Mouse (Mus musculus) brain, embryonic 14.5 days (tissue): ENCODE data around the gene Tomm40l.

Experiments
- CTCF ChIP-seq: fragments of 200-500 bp; IDR thresholded peaks from 2 replicates; pipeline ENCODE4 v1.5.1; 2012; ENCODE audit warnings: inconsistent platforms, mild to moderate bottlenecking, moderate library complexity, borderline replicate concordance; ENCODE audit not compliant: insufficient read depth, insufficient read length; ENCODE audit errors: extremely low read depth
- POLR2A ChIP-seq: fragments of 200-500 bp; IDR thresholded peaks from 2 replicates; pipeline ENCODE4 v1.6.1; 2012; ENCODE audit warnings: mild to moderate bottlenecking, inconsistent platforms, borderline replicate concordance; ENCODE audit not compliant: poor library complexity, insufficient read depth, insufficient read length, severe bottlenecking; ENCODE audit errors: extremely low read depth

DNA sequence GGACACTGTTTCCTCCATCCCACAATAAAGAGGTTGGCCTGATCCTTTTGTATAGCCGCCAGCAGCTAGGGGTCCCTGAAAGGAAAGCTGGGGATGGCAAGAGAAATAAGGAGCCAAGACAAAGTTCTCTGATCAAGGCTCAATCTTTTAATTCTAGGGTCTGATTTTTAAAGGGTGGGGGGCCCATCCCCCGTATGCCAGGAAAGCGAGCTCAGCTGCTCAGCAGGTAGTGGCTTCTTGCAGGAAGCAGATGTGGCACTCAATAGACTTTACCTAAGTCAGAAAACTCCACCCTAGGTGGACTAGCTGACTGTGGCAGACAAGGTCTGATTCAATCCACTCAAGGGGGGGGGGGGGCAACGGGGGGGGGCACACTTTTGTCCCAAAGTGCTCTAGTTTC is 4.5 kb upstream of the Tomm40l start:
- no peak for TF ChIP-seq CTCF
- no peak for TF ChIP-seq POLR2A
